In genomic region chr12:83044621-83044990, GRCm38 (mm10) we compare ENCODE assay signal across 11 mouse cellular contexts.
DNase-seq lines count a peak whose midpoint lies in the region; ATAC-seq lines count a peak whose summit lies in the region.
"Had no signal": no experiment of that assay in that cellular context is flagged by ENCODE, and none has a peak within 500 bp of the region (broad histone marks: within the 10 kb centered on the region; RNA-seq: fewer than 3 reads in every experiment).

No protein-coding gene starts in this region.

- peak overlapping the region; percentile 44 for H3K4me2 ChIP-seq in forebrain, embryonic 16.5 days (ENCODE audit: low read length)
- H3K4me2 ChIP-seq in midbrain, embryonic 15.5 days: peak overlapping the region; percentile 44
- H3K4me2 ChIP-seq: embryonic facial prominence, embryonic 12.5 days; intestine, embryonic 15.5 days had no signal

- H3K36me3 ChIP-seq in heart, embryonic 10.5 days: no peaks in the 10 kb centered on the region
- no peaks in the 10 kb centered on the region for H3K36me3 ChIP-seq in forebrain, embryonic 16.5 days (ENCODE audit: control insufficient read depth, insufficient read depth)
- no peaks in the 10 kb centered on the region for H3K36me3 ChIP-seq in midbrain, embryonic 15.5 days (replicated peaks)
- H3K36me3 ChIP-seq: embryonic facial prominence, embryonic 12.5 days; intestine, embryonic 15.5 days had no signal

- no peak overlapping the region; the same call in 1 of the 2 replicates for H3K9ac ChIP-seq in forebrain, embryonic 16.5 days (replicated peaks; ENCODE audit: low read depth, low read length)
- 0 out of 2 replicates have a peak overlapping the region, but pooled peaks have one; percentile 7 for H3K9ac ChIP-seq in midbrain, embryonic 15.5 days
- H3K9ac ChIP-seq: embryonic facial prominence, embryonic 12.5 days; intestine, embryonic 15.5 days; liver, embryonic 14.5 days had no signal

- peaks cover 29% of the 10 kb centered on the region for H3K4me1 ChIP-seq in heart, embryonic 10.5 days
- peaks cover 29% of the 10 kb centered on the region for H3K4me1 ChIP-seq in forebrain, embryonic 16.5 days (replicated peaks; ENCODE audit: control insufficient read depth, insufficient read depth, low read length)
- H3K4me1 ChIP-seq in midbrain, embryonic 15.5 days: peaks cover 30% of the 10 kb centered on the region
- H3K4me1 ChIP-seq: intestine, embryonic 15.5 days had no signal

- H3K27me3 ChIP-seq in heart, embryonic 10.5 days (ENCODE audit: insufficient read depth, poor library complexity, severe bottlenecking): no peaks in the 10 kb centered on the region
- 0 out of 2 replicates have a peak, but pooled peaks cover 2% of the 10 kb centered on the region for H3K27me3 ChIP-seq in forebrain, embryonic 16.5 days (replicated peaks; ENCODE audit: control insufficient read depth, insufficient read depth, low read length)
- no peaks in the 10 kb centered on the region for H3K27me3 ChIP-seq in midbrain, embryonic 15.5 days (replicated peaks)
- H3K27me3 ChIP-seq: embryonic facial prominence, embryonic 12.5 days; intestine, embryonic 15.5 days had no signal

- peak; percentile 76 for ATAC-seq in forebrain, embryonic 16.5 days
- peak; percentile 78 for ATAC-seq in midbrain, embryonic 15.5 days (replicated peaks)
- ATAC-seq in megakaryocyte-erythroid progenitor cell, adult 5-6 weeks (replicated peaks; ENCODE audit: low FRiP score, low TSS enrichment, poor library complexity, severe bottlenecking): no peak
- ATAC-seq: intestine, embryonic 15.5 days had no signal

- 21% methylated on average over 4 of the region's 4 CpGs for WGBS in heart, embryonic 10.5 days
- 7% methylated on average over 4 of the region's 4 CpGs for WGBS in forebrain, embryonic 16.5 days
- 11% methylated on average over 4 of the region's 4 CpGs for WGBS in midbrain, embryonic 15.5 days

- peak overlapping the region; percentile 25; the same call in 1 of the 2 replicates for H3K27ac ChIP-seq in heart, embryonic 10.5 days
- peak overlapping the region; percentile 82 for H3K27ac ChIP-seq in forebrain, embryonic 16.5 days (ENCODE audit: low read length)
- H3K27ac ChIP-seq in midbrain, embryonic 15.5 days: peak overlapping the region; percentile 84
- H3K27ac ChIP-seq: intestine, embryonic 15.5 days; liver, embryonic 14.5 days had no signal

- no peaks in the 10 kb centered on the region for H3K9me3 ChIP-seq in heart, embryonic 10.5 days
- no peaks in the 10 kb centered on the region for H3K9me3 ChIP-seq in forebrain, embryonic 16.5 days (ENCODE audit: control insufficient read depth, low read length)
- no peaks in the 10 kb centered on the region for H3K9me3 ChIP-seq in midbrain, embryonic 15.5 days
- H3K9me3 ChIP-seq: embryonic facial prominence, embryonic 12.5 days; intestine, embryonic 15.5 days had no signal

- no peak for DNase-seq in heart, embryonic 10.5 days (ENCODE audit: low spot score)
- no peak for DNase-seq in heart, adult 11 months
- DNase-seq in brain, embryonic 18.5 days (ENCODE audit: low read depth, low spot score): peak; percentile 54
- DNase-seq in lung, postnatal 25 days (ENCODE audit: low spot score): no peak
- no peak for DNase-seq in kidney, postnatal 36 days

- no peak overlapping the region for H3K4me3 ChIP-seq in heart, embryonic 10.5 days
- peak overlapping the region; percentile 20; the same call in 1 of the 2 replicates for H3K4me3 ChIP-seq in forebrain, embryonic 16.5 days (replicated peaks; ENCODE audit: low read length)
- 0 out of 2 replicates have a peak overlapping the region, but pooled peaks have one; percentile 4 for H3K4me3 ChIP-seq in midbrain, embryonic 15.5 days
- H3K4me3 ChIP-seq: embryonic facial prominence, embryonic 12.5 days; intestine, embryonic 15.5 days had no signal

Comparison
In these comparisons a context has a peak if more than half of its experiments do, and no peak if none do; other contexts are left out.
1. H3K27ac ChIP-seq: peak in every context shown above with its lines; median percentile 84 in midbrain, embryonic 15.5 days; 82 in forebrain, embryonic 16.5 days; 25 in heart, embryonic 10.5 days.